Comparison of ENCODE assay signal across 8 mouse cellular contexts in the genomic region with DNA sequence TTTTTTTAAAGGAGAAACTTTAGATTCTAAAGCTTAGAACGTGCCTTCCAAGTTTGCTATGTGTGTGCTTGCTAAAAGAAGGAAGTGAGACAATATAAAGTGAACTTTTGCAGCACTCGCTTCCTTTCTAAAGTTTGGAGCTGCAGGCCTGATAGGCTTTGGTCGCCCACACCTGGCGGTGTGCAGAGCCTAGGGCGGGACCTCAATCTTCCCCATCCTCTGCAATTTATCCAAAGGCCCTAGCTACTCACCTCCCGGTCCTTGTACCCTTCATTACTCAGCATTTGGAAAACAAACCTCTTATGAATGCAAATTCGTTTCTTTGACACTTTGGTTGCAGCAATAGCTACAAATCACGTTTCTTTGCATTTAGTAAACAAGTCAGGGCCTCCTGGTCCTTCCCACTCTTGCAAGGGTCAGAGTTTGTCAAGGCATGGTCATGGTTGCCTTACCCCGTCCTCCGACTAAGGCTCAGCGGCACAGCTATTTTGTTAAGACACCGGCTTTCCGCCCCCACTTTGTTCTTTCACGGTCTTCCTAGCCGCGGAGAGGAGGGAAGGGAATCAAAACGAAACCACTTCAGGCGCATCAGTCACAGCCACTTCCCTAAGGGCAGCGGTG.
A peak's percentile ranks its signal among the peaks of the same experiment; 100 is the strongest.
DNase-seq lines count a peak whose midpoint lies in the region; ATAC-seq lines count a peak whose summit lies in the region.

No protein-coding gene starts in this region.

- no peak for ATAC-seq in CD4-positive, CD25-positive, alpha-beta regulatory T cell, adult 4 months
- no peak for ATAC-seq in heart, embryonic 15.5 days (replicated peaks; ENCODE audit: insufficient number of reproducible peaks, insufficient read depth, low FRiP score, low read depth)
- no peak for ATAC-seq in limb, embryonic 11.5 days (ENCODE audit: insufficient number of reproducible peaks, low FRiP score, low TSS enrichment, low read depth)
- no peak for ATAC-seq in midbrain, embryonic 15.5 days (replicated peaks)
- ATAC-seq in erythroid progenitor cell, adult 5-6 weeks (replicated peaks; ENCODE audit: low FRiP score, poor library complexity, severe bottlenecking) = no peak

- peak overlapping the region; percentile 45 for H3K4me3 ChIP-seq in heart, embryonic 15.5 days
- H3K4me3 ChIP-seq in limb, embryonic 11.5 days (ENCODE audit: low read depth, low read length) = peak overlapping the region; percentile 26
- H3K4me3 ChIP-seq in midbrain, embryonic 15.5 days = no peak overlapping the region

- H3K27ac ChIP-seq in heart, embryonic 15.5 days = peak overlapping the region; percentile 99; the same call in 1 of the 2 replicates
- no peak overlapping the region for H3K27ac ChIP-seq in limb, embryonic 11.5 days (replicated peaks; ENCODE audit: low read depth, low read length)
- no peak overlapping the region for H3K27ac ChIP-seq in midbrain, embryonic 15.5 days

- no peak overlapping the region for H3K9ac ChIP-seq in heart, embryonic 15.5 days
- no peak overlapping the region for H3K9ac ChIP-seq in limb, embryonic 11.5 days (ENCODE audit: low read length)
- no peak overlapping the region for H3K9ac ChIP-seq in midbrain, embryonic 15.5 days

- H3K4me2 ChIP-seq in heart, embryonic 15.5 days = peak overlapping the region; percentile 97
- H3K4me2 ChIP-seq in limb, embryonic 11.5 days (ENCODE audit: low read depth, severe bottlenecking) = peak overlapping the region; percentile 65
- peak overlapping the region; percentile 16; the same call in 1 of the 2 replicates for H3K4me2 ChIP-seq in midbrain, embryonic 15.5 days

- WGBS in heart, embryonic 15.5 days = 26% methylated on average over 19 of the region's 19 CpGs
- 2% methylated on average over 19 of the region's 19 CpGs for WGBS in limb, embryonic 11.5 days
- 14% methylated on average over 19 of the region's 19 CpGs for WGBS in midbrain, embryonic 15.5 days

- H3K9me3 ChIP-seq in heart, embryonic 15.5 days (replicated peaks) = no peaks in the 10 kb centered on the region
- H3K9me3 ChIP-seq in limb, embryonic 11.5 days (ENCODE audit: control insufficient read depth, low read length) = no peaks in the 10 kb centered on the region
- H3K9me3 ChIP-seq in midbrain, embryonic 15.5 days = no peaks in the 10 kb centered on the region

- H3K27me3 ChIP-seq in heart, embryonic 15.5 days = peaks cover 18% of the 10 kb centered on the region; the same call in 1 of the 2 replicates
- peaks cover 22% of the 10 kb centered on the region for H3K27me3 ChIP-seq in limb, embryonic 11.5 days (ENCODE audit: control insufficient read depth, insufficient read depth, low read length)
- H3K27me3 ChIP-seq in midbrain, embryonic 15.5 days (replicated peaks) = peaks cover 37% of the 10 kb centered on the region

- peak; percentile 56 for DNase-seq in CD4-positive, CD25-positive, alpha-beta regulatory T cell, adult 2 months (ENCODE audit: low read depth, low spot score)
- DNase-seq in right cerebral cortex, postnatal 10 days (ENCODE audit: low spot score in 2 of 2) = peak; percentile 42 to 45
- no peak for DNase-seq in right cerebral cortex, postnatal 36 days (ENCODE audit: low spot score in 2 of 2)
- peak; percentile 59 for DNase-seq in limb, embryonic 11.5 days (ENCODE audit: low spot score)

- H3K4me1 ChIP-seq in heart, embryonic 15.5 days (replicated peaks) = peaks cover 55% of the 10 kb centered on the region
- H3K4me1 ChIP-seq in limb, embryonic 11.5 days (ENCODE audit: control insufficient read depth, insufficient read depth, low read length) = peaks cover 33% of the 10 kb centered on the region
- peaks cover 20% of the 10 kb centered on the region for H3K4me1 ChIP-seq in midbrain, embryonic 15.5 days

- no peaks in the 10 kb centered on the region for H3K36me3 ChIP-seq in heart, embryonic 15.5 days
- no peaks in the 10 kb centered on the region for H3K36me3 ChIP-seq in limb, embryonic 11.5 days (ENCODE audit: control insufficient read depth, insufficient read depth, low read length)
- H3K36me3 ChIP-seq in midbrain, embryonic 15.5 days (replicated peaks) = no peaks in the 10 kb centered on the region

Comparison
In these comparisons a context has a peak if more than half of its experiments do, and no peak if none do; other contexts are left out.
1. DNase-seq: peak in CD4-positive, CD25-positive, alpha-beta regulatory T cell, adult 2 months (single experiment), right cerebral cortex, postnatal 10 days (2 of 2) and limb, embryonic 11.5 days (single experiment); none in right cerebral cortex, postnatal 36 days (0 of 2).
2. H3K4me2 ChIP-seq: peak in every context shown above with its lines; median percentile 97 in heart, embryonic 15.5 days; 65 in limb, embryonic 11.5 days; 16 in midbrain, embryonic 15.5 days.